Mouse (Mus musculus): ENCODE results near the gene Grsf1. TPM values are rescaled to one million over a fixed set of nuclear protein-coding genes. Genes with fewer than 3 reads are reported as not detected.

The Grsf1 gene
- polyA plus RNA-seq, 1 experiment from 2014 or later = 67.5 TPM

DNA sequence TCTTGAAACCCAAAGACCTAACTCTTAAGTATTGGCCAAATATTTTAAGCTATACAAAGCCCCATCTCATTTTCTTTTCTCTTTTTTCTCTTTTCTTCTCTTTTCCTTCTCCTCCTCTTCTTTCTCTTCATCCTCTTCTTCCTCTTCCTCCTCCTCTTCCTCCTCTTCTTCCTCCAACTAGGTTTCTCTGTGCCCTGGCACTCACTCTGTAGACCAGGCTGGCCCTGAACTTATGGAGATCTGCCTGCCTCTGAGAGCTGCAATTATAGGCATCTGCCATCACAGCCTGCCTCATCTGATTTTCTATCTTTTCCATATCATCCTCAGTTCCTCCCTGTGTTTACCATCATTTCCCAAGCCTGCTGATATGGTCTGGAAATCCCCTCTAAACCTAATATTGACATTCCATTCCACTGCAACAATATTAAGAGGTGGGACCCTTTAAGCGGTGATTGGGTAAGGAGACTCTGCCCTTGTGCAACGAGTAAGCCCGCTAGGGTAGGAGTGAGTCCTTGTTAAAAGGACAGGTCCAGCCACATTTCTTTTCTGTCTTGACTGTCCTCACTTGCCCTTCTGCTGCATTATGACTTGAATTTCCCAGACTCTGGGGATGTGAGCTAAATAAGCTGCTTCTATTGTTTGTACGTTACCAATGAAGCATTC lies 23.4 kb upstream of the Grsf1 start:
- 82% methylated on average over 4 of the region's 4 CpGs for WGBS
- Histone ChIP-seq H3K4me1 (no peaks in the 10 kb centered on the region), H3K4me3 (no peak overlapping the region), H3K9me3 (replicated peaks) (no peaks in the 10 kb centered on the region), H3K27ac (no peak overlapping the region), H3K27me3 (ENCODE audit: low read depth, poor library complexity, severe bottlenecking) (no peaks in the 10 kb centered on the region), H3K36me3 (no peaks in the 10 kb centered on the region)
- DNase-seq (ENCODE audit: low spot score) = no peak

DNA sequence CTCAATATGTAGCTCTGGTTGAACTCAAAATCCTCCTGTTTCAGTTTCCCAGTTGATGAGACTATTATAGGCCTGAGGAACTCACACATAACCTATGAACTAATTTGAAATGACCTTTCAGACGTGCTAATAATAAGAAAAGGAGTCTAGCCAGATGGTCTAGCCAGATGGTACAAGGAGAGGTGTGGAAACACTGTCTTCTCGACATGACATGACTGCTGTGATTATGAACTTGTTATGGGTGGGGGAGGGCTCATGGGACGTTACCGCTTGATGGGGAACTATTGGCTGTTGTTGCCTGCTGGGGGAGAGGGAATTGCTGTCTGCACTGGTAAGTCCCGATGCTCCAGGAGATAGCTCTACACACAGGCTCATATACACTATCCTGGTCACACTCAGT lies 21.3 kb upstream of the Grsf1 start:
- no peak overlapping the region for H3K27ac ChIP-seq
- H3K9me3 ChIP-seq (replicated peaks) = no peaks in the 10 kb centered on the region
- H3K27me3 ChIP-seq (ENCODE audit: low read depth, poor library complexity, severe bottlenecking) = no peaks in the 10 kb centered on the region
- no peak for DNase-seq (ENCODE audit: low spot score)
- H3K4me3 ChIP-seq = no peak overlapping the region
- WGBS = 81% methylated on average over 5 of the region's 5 CpGs
- H3K36me3 ChIP-seq = no peaks in the 10 kb centered on the region
- no peaks in the 10 kb centered on the region for H3K4me1 ChIP-seq

DNA sequence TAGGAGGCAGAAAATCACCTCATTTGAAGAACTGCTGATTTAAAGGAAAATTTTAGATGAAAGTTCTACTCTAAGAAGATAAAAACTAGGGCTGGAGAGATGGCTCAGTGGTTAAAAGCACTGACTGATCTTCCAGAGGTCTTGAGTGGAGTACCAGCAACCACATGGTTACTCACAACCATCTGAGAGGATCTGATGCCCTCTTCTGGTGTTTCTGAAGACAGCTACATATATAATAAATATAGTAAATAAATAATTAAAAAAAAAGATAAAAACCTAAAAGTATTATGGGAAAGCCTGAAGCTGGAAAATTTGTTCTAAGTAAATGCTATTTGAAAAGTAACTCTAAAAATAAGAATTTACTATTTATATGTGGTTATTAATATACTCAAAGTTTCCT lies 17.1 kb upstream of the Grsf1 start:
- Histone ChIP-seq H3K9me3 (replicated peaks) (no peaks in the 10 kb centered on the region), H3K36me3 (no peaks in the 10 kb centered on the region), H3K4me3 (no peak overlapping the region), H3K4me1 (no peaks in the 10 kb centered on the region), H3K27ac (no peak overlapping the region), H3K27me3 (ENCODE audit: low read depth, poor library complexity, severe bottlenecking) (no peaks in the 10 kb centered on the region)
- no peak for DNase-seq (ENCODE audit: low spot score)

DNA sequence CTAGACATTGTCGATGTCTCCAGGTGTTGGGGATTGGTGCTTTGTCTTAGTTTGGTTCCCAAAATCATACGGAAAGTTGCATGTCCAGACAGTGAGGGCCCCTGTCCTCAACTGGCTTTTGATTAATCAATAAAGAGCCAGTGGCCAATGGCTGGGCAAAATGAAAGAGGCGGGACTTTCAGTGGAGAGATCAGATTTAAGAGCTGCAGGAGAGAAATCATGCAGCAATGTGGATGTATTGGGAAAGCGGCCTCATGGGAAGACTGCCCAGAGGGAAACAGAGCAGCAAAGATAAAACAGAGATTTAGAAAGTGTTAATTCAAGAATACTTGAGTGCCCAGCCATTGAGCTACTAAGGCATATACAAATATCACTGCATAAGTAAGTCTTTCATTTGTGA lies 16.6 kb upstream of the Grsf1 start:
- DNase-seq (ENCODE audit: low spot score) = no peak
- no peaks in the 10 kb centered on the region for H3K27me3 ChIP-seq (ENCODE audit: low read depth, poor library complexity, severe bottlenecking)
- 90% methylated on average over 4 of the region's 4 CpGs for WGBS
- no peaks in the 10 kb centered on the region for H3K4me1 ChIP-seq
- H3K27ac ChIP-seq = no peak overlapping the region
- no peak overlapping the region for H3K4me3 ChIP-seq
- no peaks in the 10 kb centered on the region for H3K36me3 ChIP-seq
- H3K9me3 ChIP-seq (replicated peaks) = no peaks in the 10 kb centered on the region

DNA sequence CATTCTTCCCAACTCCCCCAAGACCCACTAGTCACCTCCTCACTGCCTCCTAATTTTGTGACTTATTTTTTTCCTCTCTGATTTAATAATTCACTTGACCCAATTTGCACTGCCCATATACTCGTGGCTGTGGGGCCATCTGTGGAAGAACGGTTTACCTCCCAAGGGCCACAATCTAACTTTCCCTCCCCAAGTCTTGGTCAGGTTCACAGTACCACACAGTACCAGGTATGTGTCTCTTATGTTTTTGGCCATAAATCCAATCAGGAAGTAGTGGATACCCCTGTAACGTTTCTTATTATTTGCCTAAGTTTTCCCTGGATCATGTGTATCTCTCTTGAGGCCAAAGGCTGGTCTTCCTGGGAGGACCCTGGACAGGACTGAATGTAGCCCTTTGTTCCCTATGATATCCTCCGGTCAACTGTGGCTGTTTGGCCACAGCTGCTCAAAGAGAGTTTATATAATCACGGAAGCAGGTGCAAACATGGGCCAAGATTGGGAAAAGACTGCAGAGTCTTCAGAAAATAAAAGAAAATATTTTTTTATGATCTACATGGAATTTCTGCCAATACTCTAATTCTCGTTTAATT lies 15.6 kb upstream of the Grsf1 start:
- Histone ChIP-seq H3K27ac (no peak overlapping the region), H3K27me3 (ENCODE audit: low read depth, poor library complexity, severe bottlenecking) (no peaks in the 10 kb centered on the region), H3K9me3 (replicated peaks) (no peaks in the 10 kb centered on the region), H3K4me3 (no peak overlapping the region), H3K4me1 (no peaks in the 10 kb centered on the region), H3K36me3 (no peaks in the 10 kb centered on the region)
- no peak for DNase-seq (ENCODE audit: low spot score)
- WGBS = 86% methylated on average over 6 of the region's 6 CpGs

DNA sequence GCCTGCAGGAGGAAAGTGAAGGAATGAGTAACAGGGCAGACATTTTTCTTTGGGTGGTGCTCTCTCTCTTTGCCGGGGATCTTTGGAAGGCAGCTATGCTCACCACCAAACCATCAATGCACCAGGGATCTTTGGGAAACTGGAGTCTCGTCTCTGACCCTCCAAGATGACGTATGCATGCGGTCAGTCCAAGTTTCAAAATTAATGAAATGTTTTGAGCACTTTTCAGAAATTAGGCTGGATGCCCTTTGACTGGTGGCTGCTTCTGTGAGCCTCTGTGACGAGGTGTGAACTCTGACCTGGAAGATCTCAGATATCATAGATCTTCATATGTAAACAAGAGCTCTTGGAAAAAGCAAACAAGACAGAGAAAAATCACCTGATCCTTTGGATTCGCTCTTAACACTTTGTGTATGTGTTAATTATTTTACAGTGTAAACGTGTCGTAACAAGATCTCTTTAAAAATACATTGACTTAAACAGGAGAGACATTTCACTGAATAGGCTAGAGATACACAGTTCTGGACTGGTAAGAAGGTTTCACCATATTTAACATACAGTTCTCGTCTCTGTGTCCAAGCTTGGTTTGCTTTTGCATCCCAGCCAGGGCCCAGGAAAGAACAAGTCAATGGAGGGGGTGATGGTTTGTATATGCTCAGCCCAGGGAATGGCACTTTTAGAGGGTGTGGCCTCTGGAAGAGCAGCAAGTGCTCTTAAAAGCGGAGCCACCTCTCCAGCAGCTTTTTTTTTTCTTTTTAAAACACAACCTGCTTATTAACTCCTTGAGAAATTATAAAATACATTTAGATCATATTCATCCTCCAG lies 14.9 kb upstream of the Grsf1 start:
- Histone ChIP-seq H3K9me3 (replicated peaks) (no peaks in the 10 kb centered on the region), H3K27ac (no peak overlapping the region), H3K36me3 (no peaks in the 10 kb centered on the region), H3K27me3 (ENCODE audit: low read depth, poor library complexity, severe bottlenecking) (0 out of 2 replicates have a peak, but pooled peaks cover 3% of the 10 kb centered on the region), H3K4me1 (no peaks in the 10 kb centered on the region), H3K4me3 (no peak overlapping the region)
- no peak for DNase-seq (ENCODE audit: low spot score)
- 70% methylated on average over 10 of the region's 10 CpGs for WGBS

DNA sequence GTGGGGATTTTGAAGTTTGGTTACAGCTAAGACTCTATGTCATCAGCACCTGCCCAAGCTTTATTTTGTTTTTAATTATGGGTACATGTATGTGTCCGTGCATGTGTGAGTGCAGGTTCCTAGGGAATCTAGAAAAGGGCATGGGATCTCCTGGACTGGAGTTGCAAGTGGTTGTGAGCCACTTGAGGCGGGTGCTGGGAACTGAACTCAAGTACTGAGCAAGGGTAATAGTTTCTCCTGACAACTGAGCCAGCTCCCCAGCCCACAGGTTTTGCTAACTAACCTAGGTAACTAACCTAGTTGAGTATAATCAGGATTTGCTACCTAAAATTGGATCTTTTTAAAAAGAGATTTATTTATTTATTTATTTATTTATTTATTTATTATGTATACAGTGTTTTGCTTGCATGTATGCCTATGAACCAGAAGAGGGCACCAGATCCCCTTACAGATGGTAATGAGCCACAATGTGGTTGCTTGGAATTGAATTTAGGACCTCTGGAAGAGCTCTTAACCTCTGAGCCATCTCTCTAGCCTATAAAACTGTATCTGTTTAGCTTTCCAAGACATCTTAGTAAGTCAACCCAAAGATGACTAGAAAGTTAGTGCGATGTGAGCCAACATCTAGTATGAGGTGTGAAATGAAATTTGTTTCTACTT lies 13.4 kb upstream of the Grsf1 start:
- DNase-seq (ENCODE audit: low spot score) = no peak
- Histone ChIP-seq H3K4me3 (no peak overlapping the region), H3K27me3 (ENCODE audit: low read depth, poor library complexity, severe bottlenecking) (peaks cover 17% of the 10 kb centered on the region; the same call in 1 of the 2 replicates), H3K36me3 (no peaks in the 10 kb centered on the region), H3K4me1 (peaks cover 5% of the 10 kb centered on the region), H3K9me3 (replicated peaks) (no peaks in the 10 kb centered on the region), H3K27ac (no peak overlapping the region)
- 79% methylated on average over 3 of the region's 3 CpGs for WGBS

DNA sequence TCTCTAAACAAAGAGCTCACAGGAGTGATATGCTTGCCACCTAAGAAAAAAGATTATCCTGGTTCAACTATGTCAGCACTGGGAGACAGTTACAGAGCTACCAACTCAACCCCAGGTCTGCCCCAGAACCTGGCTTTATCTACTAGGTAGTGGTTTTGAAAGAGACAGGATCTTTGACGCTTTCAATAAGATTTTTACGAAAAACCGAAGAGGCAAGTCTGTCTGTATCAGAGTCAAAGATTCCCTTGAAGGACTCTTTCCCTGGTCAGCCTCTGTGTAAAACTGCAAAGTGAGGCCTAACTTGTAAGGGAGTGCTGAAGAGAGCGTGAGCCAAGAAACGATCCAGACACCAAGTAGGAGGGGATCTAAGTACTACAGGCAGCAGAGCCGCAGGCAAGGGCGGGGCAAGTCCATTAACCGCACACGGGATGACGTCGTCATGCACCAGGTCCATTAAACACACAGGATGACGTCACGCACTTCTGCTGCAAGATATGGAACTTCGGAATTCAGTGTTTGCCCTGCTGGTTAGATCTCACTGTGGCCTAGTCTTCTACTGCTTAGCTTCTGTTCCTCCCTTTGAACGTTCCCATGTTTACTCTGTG lies 12.7 kb upstream of the Grsf1 start:
- Histone ChIP-seq H3K4me3 (no peak overlapping the region), H3K27ac (no peak overlapping the region), H3K4me1 (peaks cover 5% of the 10 kb centered on the region), H3K9me3 (replicated peaks) (no peaks in the 10 kb centered on the region), H3K36me3 (no peaks in the 10 kb centered on the region), H3K27me3 (ENCODE audit: low read depth, poor library complexity, severe bottlenecking) (peaks cover 17% of the 10 kb centered on the region; the same call in 1 of the 2 replicates)
- 87% methylated on average over 15 of the region's 15 CpGs for WGBS
- DNase-seq (ENCODE audit: low spot score) = no peak

DNA sequence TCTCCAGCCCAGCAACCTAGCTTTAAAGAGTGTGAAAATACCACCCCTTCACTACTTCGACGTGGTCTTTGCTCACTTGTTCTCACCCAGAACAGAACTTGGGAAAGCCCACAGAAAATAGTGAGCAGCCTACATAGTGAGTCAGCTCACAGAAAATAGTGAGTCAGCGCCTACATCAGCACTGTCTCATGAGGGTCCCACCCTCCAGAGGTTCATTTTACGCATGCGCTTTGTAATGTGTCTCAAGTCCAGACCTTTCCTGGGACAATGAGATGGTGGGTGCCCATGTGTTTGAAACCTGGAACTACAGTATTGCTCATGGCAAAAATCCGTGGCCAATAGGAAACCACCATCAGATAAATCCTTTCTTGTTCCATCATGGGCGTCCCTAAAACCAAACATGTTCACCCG lies 12.0 kb upstream of the Grsf1 start:
- peaks cover 17% of the 10 kb centered on the region; the same call in 1 of the 2 replicates for H3K27me3 ChIP-seq (ENCODE audit: low read depth, poor library complexity, severe bottlenecking)
- no peak overlapping the region for H3K4me3 ChIP-seq
- no peaks in the 10 kb centered on the region for H3K36me3 ChIP-seq
- H3K4me1 ChIP-seq = peaks cover 5% of the 10 kb centered on the region
- H3K9me3 ChIP-seq (replicated peaks) = no peaks in the 10 kb centered on the region
- H3K27ac ChIP-seq = no peak overlapping the region
- WGBS = 85% methylated on average over 8 of the region's 8 CpGs
- DNase-seq (ENCODE audit: low spot score) = no peak

DNA sequence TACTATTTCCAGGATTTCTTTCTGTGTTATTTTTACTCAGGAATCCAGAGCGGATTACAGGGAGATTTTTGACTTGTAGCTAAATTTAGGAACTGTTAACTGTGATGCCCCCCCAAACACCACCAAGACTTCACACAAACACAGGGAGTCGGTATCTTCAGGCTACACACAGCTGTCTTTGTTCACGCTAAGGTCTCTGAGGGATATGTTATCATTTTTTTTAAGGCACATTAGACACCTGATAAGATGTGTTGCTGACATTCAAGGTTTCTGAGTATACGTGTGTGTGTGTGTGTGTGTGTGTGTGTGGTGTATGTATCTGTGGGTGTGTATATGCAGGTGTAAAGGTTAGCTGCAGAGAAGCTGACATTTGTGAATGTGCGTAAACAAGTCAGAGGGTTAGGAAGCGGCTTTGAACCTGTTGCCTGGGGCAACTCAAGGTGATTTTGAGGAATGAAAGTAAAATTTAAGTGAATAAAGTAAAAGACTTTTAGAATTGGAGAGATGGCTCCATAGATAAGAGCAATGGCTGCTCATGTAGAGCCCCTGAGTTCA lies 9.9 kb upstream of the Grsf1 start:
- H3K27ac ChIP-seq = no peak overlapping the region
- no peaks in the 10 kb centered on the region for H3K36me3 ChIP-seq
- H3K4me3 ChIP-seq = no peak overlapping the region
- 59% methylated on average over 6 of the region's 6 CpGs for WGBS
- H3K9me3 ChIP-seq (replicated peaks) = no peaks in the 10 kb centered on the region
- peaks cover 5% of the 10 kb centered on the region for H3K4me1 ChIP-seq
- peaks cover 17% of the 10 kb centered on the region; the same call in 1 of the 2 replicates for H3K27me3 ChIP-seq (ENCODE audit: low read depth, poor library complexity, severe bottlenecking)
- no peak for DNase-seq (ENCODE audit: low spot score)

DNA sequence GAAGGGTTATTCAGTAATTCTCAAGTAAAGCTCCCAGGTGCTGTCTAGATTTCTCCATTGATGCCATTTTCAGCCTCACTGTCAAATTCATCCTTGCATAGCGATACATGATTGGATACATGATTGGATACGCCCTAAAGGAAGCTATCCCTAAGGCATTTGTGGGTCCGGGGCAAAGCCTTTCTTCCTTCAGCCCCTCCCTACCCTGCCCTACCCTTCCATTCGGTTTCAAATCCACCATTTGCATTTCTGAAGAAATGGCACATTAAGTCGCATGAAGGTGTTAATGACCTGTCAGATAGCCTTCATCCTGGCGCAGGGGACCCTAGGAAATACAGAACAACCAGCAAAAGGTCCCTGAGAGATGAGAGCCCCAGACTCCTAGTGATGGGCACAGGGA lies 9.3 kb upstream of the Grsf1 start:
- Histone ChIP-seq H3K4me1 (peaks cover 5% of the 10 kb centered on the region), H3K9me3 (replicated peaks) (no peaks in the 10 kb centered on the region), H3K4me3 (no peak overlapping the region), H3K27ac (no peak overlapping the region), H3K27me3 (ENCODE audit: low read depth, poor library complexity, severe bottlenecking) (peaks cover 17% of the 10 kb centered on the region; the same call in 1 of the 2 replicates), H3K36me3 (no peaks in the 10 kb centered on the region)
- DNase-seq (ENCODE audit: low spot score) = no peak
- WGBS = 6% methylated on average over 6 of the region's 6 CpGs

DNA sequence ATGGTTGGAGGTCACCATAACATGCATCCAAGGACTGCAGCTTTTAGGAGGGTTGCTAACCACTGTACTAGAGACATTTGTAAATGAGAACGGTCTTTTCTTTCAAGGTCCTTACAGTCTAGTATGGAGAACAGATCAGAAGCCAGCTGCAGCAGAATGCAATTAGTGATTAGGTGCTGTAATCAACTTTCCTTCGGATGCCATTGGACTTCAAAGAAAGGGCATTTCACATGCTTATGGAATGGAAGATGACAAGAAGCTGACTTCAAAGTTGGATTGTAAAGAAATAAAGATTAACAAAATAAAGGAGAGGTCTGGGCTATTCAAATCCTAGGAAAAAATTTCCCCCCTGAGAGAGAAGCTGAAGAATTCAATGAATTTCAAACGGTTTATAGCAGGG lies 8.3 kb upstream of the Grsf1 start:
- DNase-seq (ENCODE audit: low spot score) = no peak
- 14% methylated on average over 3 of the region's 3 CpGs for WGBS
- H3K4me1 ChIP-seq = peaks cover 10% of the 10 kb centered on the region

More for the DNA sequence above, 8.3 kb upstream of the Grsf1 start:
- H3K36me3 ChIP-seq = no peaks in the 10 kb centered on the region
- no peak overlapping the region for H3K27ac ChIP-seq
- H3K9me3 ChIP-seq (replicated peaks) = no peaks in the 10 kb centered on the region
- no peak overlapping the region for H3K4me3 ChIP-seq
- peaks cover 17% of the 10 kb centered on the region; the same call in 1 of the 2 replicates for H3K27me3 ChIP-seq (ENCODE audit: low read depth, poor library complexity, severe bottlenecking)
